Mouse (Mus musculus): ENCODE results near the gene Tex2.

DNA sequence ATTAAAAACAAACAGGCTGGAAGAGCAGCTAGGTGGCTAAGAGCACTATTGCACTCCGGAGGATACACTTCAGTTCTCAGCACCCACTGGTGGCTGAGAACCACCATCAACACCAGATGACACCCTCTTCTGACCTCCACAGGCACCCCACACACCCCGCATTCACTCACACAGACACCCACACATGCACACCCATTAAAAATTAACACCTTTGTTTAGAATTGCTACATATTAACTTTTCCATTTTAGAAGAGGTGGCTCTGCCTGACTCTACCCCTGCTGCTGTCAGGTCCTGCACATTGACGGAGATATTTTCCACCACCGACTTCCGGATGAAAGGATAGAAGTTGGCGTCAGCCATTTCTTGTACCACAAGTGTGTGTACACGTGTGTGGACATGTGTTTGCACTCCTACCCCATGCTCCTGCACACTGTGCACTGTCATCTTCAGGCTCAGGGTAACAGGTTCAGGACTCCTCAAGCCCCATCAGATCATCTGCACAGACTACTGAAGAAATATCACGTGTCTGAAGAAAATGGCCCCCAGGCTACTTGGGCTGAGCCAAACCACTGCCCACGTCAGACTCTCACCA lies 77.5 kb downstream of the Tex2 start:
- TF ChIP-seq POLR2A (IDR thresholded peaks at IDR 0.05; ENCODE audit: borderline replicate concordance, low read depth, low read length) (no peak), CTCF (IDR thresholded peaks at IDR 0.05; ENCODE audit: low read depth, low read length) (no peak)
